Mouse (Mus musculus): ENCODE results near the gene Ap2a1. TPM values are rescaled to one million over a fixed set of nuclear protein-coding genes. Genes with fewer than 3 reads are reported as not detected.

Ap2a1 gene
- polyA plus RNA-seq, 1 experiment from 2014 or later = 77.3 TPM

GRCm38 (mm10) chr7:44863982-44864494 is 65.3 kb downstream of the Ap2a1 start:
- Histone ChIP-seq H3K4me1 (ENCODE audit: control insufficient read depth, insufficient read depth, low read length) (peaks cover 45% of the 10 kb centered on the region), H3K27me3 (ENCODE audit: control insufficient read depth, insufficient read depth, low read length) (no peaks in the 10 kb centered on the region), H3K36me3 (ENCODE audit: control insufficient read depth, insufficient read depth, low read length) (peaks cover 25% of the 10 kb centered on the region), H3K4me2 (no peak overlapping the region), H3K9ac (ENCODE audit: low read depth, low read length) (no peak overlapping the region), H3K9me3 (replicated peaks; ENCODE audit: control insufficient read depth, low read length) (no peaks in the 10 kb centered on the region), H3K4me3 (ENCODE audit: low read depth, low read length) (no peak overlapping the region), H3K27ac (ENCODE audit: low read depth, low read length) (peak overlapping the region; percentile 32; the same call in 1 of the 2 replicates)
- ATAC-seq (replicated peaks; ENCODE audit: insufficient number of reproducible peaks, low FRiP score, low TSS enrichment) = no peak
- 88% methylated on average over 11 of the region's 11 CpGs for WGBS (ENCODE audit: insufficient replicate concordance)

DNA sequence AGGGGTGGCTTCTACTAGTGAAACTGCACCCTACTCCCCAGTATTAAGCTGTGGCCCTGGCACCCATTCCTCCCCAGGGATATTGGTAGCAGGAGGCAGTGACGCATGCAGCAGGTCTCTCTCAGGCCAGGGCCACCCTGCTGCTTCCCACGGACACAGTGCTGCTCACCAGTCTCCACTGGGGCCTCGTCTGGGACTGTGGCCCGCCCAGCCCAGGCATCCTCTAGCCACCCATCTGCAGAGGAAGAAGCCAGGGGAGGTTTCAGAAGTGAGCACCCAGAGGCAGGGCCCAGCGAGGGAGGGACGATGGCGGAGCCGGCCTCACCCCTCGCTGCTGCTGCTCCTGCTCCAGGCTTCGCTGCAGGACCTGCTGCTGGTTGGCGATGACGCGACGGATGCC is 66.1 kb downstream of the Ap2a1 start:
- H3K36me3 ChIP-seq (ENCODE audit: control insufficient read depth, insufficient read depth, low read length) = peaks cover 25% of the 10 kb centered on the region
- no peak overlapping the region for H3K9ac ChIP-seq (ENCODE audit: low read depth, low read length)
- no peak overlapping the region for H3K4me2 ChIP-seq
- no peaks in the 10 kb centered on the region for H3K27me3 ChIP-seq (ENCODE audit: control insufficient read depth, insufficient read depth, low read length)
- H3K27ac ChIP-seq (ENCODE audit: low read depth, low read length) = no peak overlapping the region
- 88% methylated on average over 14 of the region's 14 CpGs for WGBS (ENCODE audit: insufficient replicate concordance)
- no peaks in the 10 kb centered on the region for H3K9me3 ChIP-seq (replicated peaks; ENCODE audit: control insufficient read depth, low read length)
- no peak for ATAC-seq (replicated peaks; ENCODE audit: insufficient number of reproducible peaks, low FRiP score, low TSS enrichment)
- no peak overlapping the region for H3K4me3 ChIP-seq (ENCODE audit: low read depth, low read length)
- peaks cover 42% of the 10 kb centered on the region for H3K4me1 ChIP-seq (ENCODE audit: control insufficient read depth, insufficient read depth, low read length)

DNA sequence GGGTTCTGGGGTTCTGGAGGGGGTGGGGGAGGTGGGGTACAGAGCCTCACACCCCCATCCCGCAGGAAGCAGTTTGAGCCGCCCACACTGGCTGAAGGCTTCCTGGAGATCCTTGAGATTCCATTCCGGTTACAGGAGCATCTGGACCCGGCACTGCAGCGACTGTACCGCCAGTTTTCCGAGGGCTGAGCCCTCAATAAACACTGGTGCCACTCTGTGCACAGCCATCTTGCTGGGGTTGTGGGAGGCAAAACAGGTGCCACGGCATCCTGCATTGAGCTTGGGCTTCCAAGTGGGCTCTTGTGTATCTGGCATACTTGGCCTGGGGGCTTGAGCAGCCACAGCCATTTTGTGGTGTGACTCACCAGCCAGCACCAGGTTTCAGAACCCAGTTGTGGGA is 66.9 kb downstream of the Ap2a1 start:
- Histone ChIP-seq H3K36me3 (ENCODE audit: control insufficient read depth, insufficient read depth, low read length) (peaks cover 25% of the 10 kb centered on the region), H3K4me2 (no peak overlapping the region), H3K9ac (ENCODE audit: low read depth, low read length) (no peak overlapping the region), H3K4me3 (ENCODE audit: low read depth, low read length) (no peak overlapping the region), H3K27ac (ENCODE audit: low read depth, low read length) (no peak overlapping the region), H3K27me3 (ENCODE audit: control insufficient read depth, insufficient read depth, low read length) (no peaks in the 10 kb centered on the region), H3K4me1 (ENCODE audit: control insufficient read depth, insufficient read depth, low read length) (peaks cover 39% of the 10 kb centered on the region), H3K9me3 (replicated peaks; ENCODE audit: control insufficient read depth, low read length) (no peaks in the 10 kb centered on the region)
- ATAC-seq (replicated peaks; ENCODE audit: insufficient number of reproducible peaks, low FRiP score, low TSS enrichment) = no peak
- WGBS (ENCODE audit: insufficient replicate concordance) = 85% methylated on average over 8 of the region's 8 CpGs

DNA sequence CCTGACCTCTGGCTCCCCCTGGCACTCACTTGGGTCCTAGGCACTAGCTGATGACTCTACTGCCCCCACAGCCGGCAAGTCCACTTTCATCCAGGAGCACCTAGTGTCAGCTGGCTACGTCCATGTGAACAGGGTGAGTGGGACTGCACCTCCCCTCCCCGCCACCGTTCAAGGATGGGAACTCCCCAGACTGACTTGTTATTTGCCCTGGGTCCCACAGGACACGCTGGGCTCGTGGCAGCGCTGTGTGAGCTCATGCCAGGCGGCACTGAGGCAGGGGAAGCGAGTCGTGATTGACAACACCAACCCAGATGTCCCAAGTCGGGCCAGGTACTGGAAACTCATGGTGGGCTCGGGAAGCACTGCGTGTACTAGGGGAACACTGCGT is 67.9 kb downstream of the Ap2a1 start:
- no peaks in the 10 kb centered on the region for H3K27me3 ChIP-seq (ENCODE audit: control insufficient read depth, insufficient read depth, low read length)
- no peaks in the 10 kb centered on the region for H3K9me3 ChIP-seq (replicated peaks; ENCODE audit: control insufficient read depth, low read length)
- no peak for ATAC-seq (replicated peaks; ENCODE audit: insufficient number of reproducible peaks, low FRiP score, low TSS enrichment)
- peaks cover 31% of the 10 kb centered on the region for H3K4me1 ChIP-seq (ENCODE audit: control insufficient read depth, insufficient read depth, low read length)
- H3K4me2 ChIP-seq = no peak overlapping the region
- H3K4me3 ChIP-seq (ENCODE audit: low read depth, low read length) = no peak overlapping the region
- 85% methylated on average over 14 of the region's 14 CpGs for WGBS (ENCODE audit: insufficient replicate concordance)
- no peak overlapping the region for H3K9ac ChIP-seq (ENCODE audit: low read depth, low read length)
- H3K27ac ChIP-seq (ENCODE audit: low read depth, low read length) = no peak overlapping the region
- H3K36me3 ChIP-seq (ENCODE audit: control insufficient read depth, insufficient read depth, low read length) = peaks cover 25% of the 10 kb centered on the region

GRCm38 (mm10) chr7:44860576-44861428 is 68.5 kb downstream of the Ap2a1 start:
- no peak overlapping the region for H3K4me2 ChIP-seq
- 61% methylated on average over 22 of the region's 22 CpGs for WGBS (ENCODE audit: insufficient replicate concordance)
- peaks cover 25% of the 10 kb centered on the region for H3K36me3 ChIP-seq (ENCODE audit: control insufficient read depth, insufficient read depth, low read length)
- H3K4me3 ChIP-seq (ENCODE audit: low read depth, low read length) = no peak overlapping the region
- H3K27me3 ChIP-seq (ENCODE audit: control insufficient read depth, insufficient read depth, low read length) = no peaks in the 10 kb centered on the region
- no peak overlapping the region for H3K9ac ChIP-seq (ENCODE audit: low read depth, low read length)
- no peak for ATAC-seq (replicated peaks; ENCODE audit: insufficient number of reproducible peaks, low FRiP score, low TSS enrichment)
- H3K4me1 ChIP-seq (ENCODE audit: control insufficient read depth, insufficient read depth, low read length) = peaks cover 25% of the 10 kb centered on the region
- H3K9me3 ChIP-seq (replicated peaks; ENCODE audit: control insufficient read depth, low read length) = no peaks in the 10 kb centered on the region
- H3K27ac ChIP-seq (ENCODE audit: low read depth, low read length) = no peak overlapping the region

DNA sequence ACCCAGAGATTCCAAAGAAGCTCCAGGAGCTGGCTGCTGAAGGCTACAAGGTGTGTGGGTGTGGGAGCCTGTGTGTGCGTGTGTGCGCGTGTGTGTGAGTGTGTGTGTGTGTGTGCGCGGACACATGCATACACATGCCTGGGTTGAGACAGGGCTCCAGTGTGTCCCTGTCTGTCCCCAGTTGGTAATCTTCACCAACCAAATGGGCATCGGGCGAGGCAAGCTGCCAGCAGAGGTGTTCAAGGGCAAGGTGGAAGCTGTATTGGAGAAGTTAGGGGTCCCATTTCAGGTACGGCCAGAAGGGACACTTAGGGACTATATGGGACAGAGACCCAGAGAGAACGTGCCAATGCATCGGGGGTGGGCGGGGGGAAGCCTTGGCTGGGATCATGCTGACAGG is 69.4 kb downstream of the Ap2a1 start:
- 90% methylated on average over 11 of the region's 11 CpGs for WGBS (ENCODE audit: insufficient replicate concordance)
- no peaks in the 10 kb centered on the region for H3K9me3 ChIP-seq (replicated peaks; ENCODE audit: control insufficient read depth, low read length)
- peaks cover 21% of the 10 kb centered on the region for H3K4me1 ChIP-seq (ENCODE audit: control insufficient read depth, insufficient read depth, low read length)
- peaks cover 21% of the 10 kb centered on the region for H3K36me3 ChIP-seq (ENCODE audit: control insufficient read depth, insufficient read depth, low read length)
- no peak overlapping the region for H3K4me3 ChIP-seq (ENCODE audit: low read depth, low read length)
- no peaks in the 10 kb centered on the region for H3K27me3 ChIP-seq (ENCODE audit: control insufficient read depth, insufficient read depth, low read length)
- H3K27ac ChIP-seq (ENCODE audit: low read depth, low read length) = no peak overlapping the region
- no peak overlapping the region for H3K9ac ChIP-seq (ENCODE audit: low read depth, low read length)
- no peak overlapping the region for H3K4me2 ChIP-seq
- ATAC-seq (replicated peaks; ENCODE audit: insufficient number of reproducible peaks, low FRiP score, low TSS enrichment) = no peak

- H3K9me3 ChIP-seq (replicated peaks; ENCODE audit: control insufficient read depth, low read length) = no peaks in the 10 kb centered on the region
- no peak for ATAC-seq (replicated peaks; ENCODE audit: insufficient number of reproducible peaks, low FRiP score, low TSS enrichment)
- peaks cover 9% of the 10 kb centered on the region for H3K36me3 ChIP-seq (ENCODE audit: control insufficient read depth, insufficient read depth, low read length)
- peak overlapping the region; percentile 81 for H3K4me2 ChIP-seq
- H3K27ac ChIP-seq (ENCODE audit: low read depth, low read length) = peak overlapping the region; percentile 80; the same call in 1 of the 2 replicates
- peak overlapping the region; percentile 67 for H3K9ac ChIP-seq (ENCODE audit: low read depth, low read length)
- no peaks in the 10 kb centered on the region for H3K27me3 ChIP-seq (ENCODE audit: control insufficient read depth, insufficient read depth, low read length)
- H3K4me3 ChIP-seq (ENCODE audit: low read depth, low read length) = peak overlapping the region; percentile 56
- WGBS (ENCODE audit: insufficient replicate concordance) = 23% methylated on average over 8 of the region's 8 CpGs
- peaks cover 25% of the 10 kb centered on the region for H3K4me1 ChIP-seq (ENCODE audit: control insufficient read depth, insufficient read depth, low read length)
Observed at GRCm38 (mm10) chr7:44857905-44858304, 71.4 kb downstream of the Ap2a1 start.

DNA sequence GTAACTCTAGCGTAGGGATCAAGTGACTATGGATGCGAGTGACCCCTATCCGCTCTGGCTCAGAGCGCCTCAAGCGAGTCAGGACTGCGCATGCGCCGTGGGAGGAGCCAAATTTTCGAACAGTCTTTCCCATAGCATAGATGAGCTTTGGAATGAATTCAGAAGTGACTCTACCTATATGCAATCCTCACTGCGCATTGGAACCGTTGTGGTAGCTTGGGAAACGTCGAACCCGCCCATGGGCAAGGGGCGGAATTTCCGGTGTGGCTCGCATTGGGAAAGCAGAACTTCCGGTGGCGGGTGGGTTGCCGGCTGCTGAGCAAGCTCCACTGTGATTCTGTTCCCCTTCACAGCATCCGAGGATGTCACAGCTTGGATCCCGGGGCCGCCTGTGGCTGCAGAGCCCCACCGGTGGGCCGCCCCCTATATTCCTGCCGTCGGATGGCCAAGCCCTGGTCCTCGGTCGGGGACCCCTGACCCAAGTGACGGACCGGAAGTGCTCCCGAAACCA is 72.2 kb downstream of the Ap2a1 start, which contains the start of gene Pnkp:
TSS of gene Pnkp (plus strand) at position 98 of the 511 bp plus-strand sequence.
- WGBS (ENCODE audit: insufficient replicate concordance) = under 1% methylated on average over 32 of the region's 32 CpGs
- ATAC-seq (replicated peaks; ENCODE audit: insufficient number of reproducible peaks, low FRiP score, low TSS enrichment) = 0 out of 2 replicates have a peak, but pooled peaks have one; percentile 3

More for the DNA sequence above, 72.2 kb downstream of the Ap2a1 start, which contains the start of gene Pnkp:
- peak within 1 kb of the TSS; percentile 67 for H3K9ac ChIP-seq (ENCODE audit: low read depth, low read length)
- H3K4me1 ChIP-seq (ENCODE audit: control insufficient read depth, insufficient read depth, low read length) = peaks cover 25% of the 10 kb centered on the region
- no peaks in the 10 kb centered on the region for H3K27me3 ChIP-seq (ENCODE audit: control insufficient read depth, insufficient read depth, low read length)
- H3K27ac ChIP-seq (ENCODE audit: low read depth, low read length) = peak within 1 kb of the TSS; percentile 80
- H3K36me3 ChIP-seq (ENCODE audit: control insufficient read depth, insufficient read depth, low read length) = peaks cover 7% of the 10 kb centered on the region
- H3K9me3 ChIP-seq (replicated peaks; ENCODE audit: control insufficient read depth, low read length) = no peaks in the 10 kb centered on the region
- H3K4me3 ChIP-seq (ENCODE audit: low read depth, low read length) = peak within 1 kb of the TSS; percentile 56
- H3K4me2 ChIP-seq = peak within 1 kb of the TSS; percentile 81

Measured in heart, embryonic 11.5 days (tissue).